Mouse (Mus musculus) thymus, adult 18-20 months (tissue): ENCODE measurements around the gene 1700037H04Rik.

Source experiments
- DNase-seq, 2 experiments: peaks; one replicate each; pipeline ENCODE4 v3.0.0; 2022; ENCODE audit warnings: mixed read lengths in 2 of 2

Gene 1700037H04Rik

GRCm38 (mm10) chr2:131159938-131160581 lies at the start of gene 1700037H04Rik:
Gene 1700037H04Rik (minus strand): TSS chr2:131160081.
- peak; percentile 91 to 95 for DNase-seq

- no peak for DNase-seq
Observed at GRCm38 (mm10) chr2:131209125-131209795, 49.4 kb upstream of the 1700037H04Rik start.

- no peak for DNase-seq
Observed at GRCm38 (mm10) chr2:131208356-131208755, 48.5 kb upstream of the 1700037H04Rik start.

- DNase-seq: no peak
Observed at GRCm38 (mm10) chr2:131206778-131207177, 46.9 kb upstream of the 1700037H04Rik start, which contains the start of gene Ap5s1. Gene Ap5s1 (plus strand): TSS chr2:131207078.

- DNase-seq: no peak
Observed at GRCm38 (mm10) chr2:131205521-131206182, 45.8 kb upstream of the 1700037H04Rik start.

DNA sequence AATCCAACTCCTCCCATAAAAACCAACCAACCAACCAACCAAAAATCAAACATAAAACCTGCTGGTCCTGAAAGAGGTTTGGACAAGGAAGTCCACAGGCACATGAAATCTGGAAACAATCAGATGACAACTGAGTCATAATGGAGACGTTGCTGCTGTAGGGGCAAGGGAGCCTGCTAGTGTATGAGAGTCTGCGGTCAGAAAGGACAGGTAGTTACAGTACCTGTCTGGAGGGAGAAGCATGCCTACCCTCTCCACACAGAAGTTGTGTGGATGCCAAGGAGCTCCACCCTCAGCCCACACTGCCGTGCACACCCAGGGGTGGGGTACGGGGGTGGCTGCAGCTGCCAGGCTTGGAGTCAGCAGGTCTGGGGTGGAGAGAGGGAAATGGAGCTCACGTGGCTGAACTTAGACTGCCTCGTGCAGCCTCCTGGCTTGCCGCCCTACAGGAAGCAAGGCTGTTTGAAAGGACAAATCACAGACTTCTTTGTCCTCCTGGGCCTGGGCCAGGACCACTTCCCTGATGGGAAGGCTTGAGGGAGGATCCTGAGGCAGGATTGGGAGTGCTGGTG lies 44.6 kb upstream of the 1700037H04Rik start:
- DNase-seq: peak; percentile 50 to 55

DNA sequence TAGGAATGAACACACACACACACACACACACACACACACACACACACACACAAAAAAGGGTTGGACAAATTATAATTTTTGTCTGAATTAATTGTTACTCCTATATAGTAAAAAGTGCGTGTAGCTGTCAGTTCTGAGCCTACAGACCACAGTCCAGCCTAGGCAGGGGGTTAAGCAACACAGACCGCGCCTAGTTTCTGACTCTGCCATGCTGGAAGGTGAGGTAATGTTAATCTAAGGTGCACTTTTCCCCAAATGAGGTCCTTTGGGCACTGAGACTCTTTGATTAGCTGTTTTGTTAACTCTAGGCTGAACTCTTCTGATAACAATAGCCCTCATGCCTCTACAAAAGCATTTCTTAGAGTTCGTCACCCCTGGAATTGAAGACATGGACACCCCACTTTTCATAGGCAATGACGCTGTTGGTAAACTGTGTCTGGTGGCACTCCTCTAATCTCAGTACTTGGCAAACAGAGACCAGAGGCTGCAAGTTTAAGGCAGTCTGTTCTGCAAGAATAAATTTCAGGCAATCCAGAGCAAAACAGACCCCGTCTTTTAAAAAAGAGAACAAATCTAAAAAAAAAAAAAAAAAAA lies 44.0 kb upstream of the 1700037H04Rik start:
- no peak for DNase-seq

GRCm38 (mm10) chr2:131201262-131201661 lies 41.4 kb upstream of the 1700037H04Rik start:
- no peak for DNase-seq

- DNase-seq: no peak
Observed at GRCm38 (mm10) chr2:131200710-131201109, 40.8 kb upstream of the 1700037H04Rik start.

- DNase-seq: no peak
Observed at GRCm38 (mm10) chr2:131196606-131197316, 36.9 kb upstream of the 1700037H04Rik start.

- DNase-seq: no peak
Observed at GRCm38 (mm10) chr2:131191005-131191390, 31.1 kb upstream of the 1700037H04Rik start.

- no peak for DNase-seq
Observed at GRCm38 (mm10) chr2:131190344-131191004, 30.6 kb upstream of the 1700037H04Rik start.

GRCm38 (mm10) chr2:131189521-131190309 lies 29.8 kb upstream of the 1700037H04Rik start:
- no peak for DNase-seq

DNA sequence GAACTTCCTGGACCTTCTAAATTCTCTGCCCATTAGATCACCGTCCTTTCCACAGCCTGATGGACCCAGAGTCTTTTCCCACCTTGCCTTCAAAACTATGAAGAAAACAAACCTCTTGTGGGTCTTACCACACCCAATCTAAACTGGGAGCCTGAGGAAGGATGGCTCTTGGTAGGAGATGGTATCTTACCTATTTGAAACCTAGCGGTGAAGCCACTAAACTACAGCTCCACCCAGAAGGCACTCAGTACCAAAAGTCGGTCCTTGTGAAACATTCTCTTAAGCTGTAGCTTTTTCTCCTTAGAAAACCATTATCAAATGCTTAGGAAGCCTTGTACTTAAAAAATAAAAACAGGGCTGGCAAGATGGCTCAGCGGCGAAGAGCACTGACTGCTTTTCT lies 28.4 kb upstream of the 1700037H04Rik start:
- DNase-seq: no peak

DNA sequence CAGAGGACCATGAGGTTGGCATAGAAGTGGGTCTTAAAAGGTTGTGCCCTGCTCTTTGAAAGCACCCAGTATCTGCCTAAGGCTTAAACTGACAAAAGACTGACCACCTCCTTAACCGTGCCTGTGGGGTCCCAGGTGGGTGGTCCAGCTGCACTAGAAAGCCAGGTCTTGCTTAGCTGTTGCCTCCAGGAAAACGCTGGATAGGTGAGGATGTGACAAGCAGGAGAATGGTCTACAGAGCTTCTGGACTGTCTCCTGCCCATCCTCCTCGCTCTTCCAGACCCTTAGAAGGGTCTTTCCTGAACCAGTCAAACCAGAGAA lies 27.7 kb upstream of the 1700037H04Rik start:
- DNase-seq: no peak

DNA sequence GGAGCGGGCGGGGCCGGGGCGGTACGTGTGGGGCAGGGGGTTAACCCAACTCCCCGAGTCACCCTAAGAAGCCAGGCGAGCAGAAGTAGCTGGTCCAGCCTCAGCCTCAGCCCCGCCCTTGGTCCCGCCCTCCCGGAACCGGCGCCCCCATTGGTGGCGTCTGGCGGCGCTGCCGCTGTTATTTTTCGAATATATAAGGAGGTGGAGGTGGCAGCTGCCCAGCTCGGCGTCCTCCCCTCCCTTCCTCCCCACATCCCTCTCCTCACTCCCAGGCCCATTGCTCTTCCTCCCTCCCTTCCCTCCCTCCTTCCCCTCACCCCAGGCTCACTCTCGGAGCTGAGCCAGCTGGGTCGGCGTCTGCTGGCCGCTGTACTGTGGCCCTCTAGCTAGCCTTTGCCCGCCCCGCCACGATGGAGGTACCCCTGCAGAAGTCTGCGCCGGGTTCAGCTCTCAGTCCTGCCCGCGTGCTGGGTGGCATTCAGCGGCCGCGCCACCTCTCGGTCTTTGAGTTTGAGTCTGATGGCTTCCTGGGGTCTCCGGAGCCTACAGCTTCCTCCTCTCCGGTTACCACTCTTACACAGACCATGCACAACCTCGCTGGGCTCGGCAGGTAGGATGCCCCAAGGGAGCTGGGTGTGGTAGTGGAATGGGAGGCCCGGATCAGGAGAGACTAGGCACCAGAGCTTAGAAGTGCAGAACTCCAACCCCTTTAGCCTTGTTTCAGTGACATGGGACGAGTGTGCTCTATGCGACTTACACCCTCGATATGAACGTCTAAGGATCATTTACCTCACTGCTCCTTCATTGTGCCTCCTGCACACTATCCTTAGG lies 27.1 kb upstream of the 1700037H04Rik start, which contains the start of the genes Cdc25b and Spef1:
Gene Cdc25b (plus strand): TSS at position 179 of the 831 bp plus-strand sequence.
Gene Spef1 (minus strand): TSS at position 512 of the 831 bp plus-strand sequence.
- peak; percentile 75 to 79 for DNase-seq

GRCm38 (mm10) chr2:131186343-131186742 lies 26.5 kb upstream of the 1700037H04Rik start:
- no peak for DNase-seq

DNA sequence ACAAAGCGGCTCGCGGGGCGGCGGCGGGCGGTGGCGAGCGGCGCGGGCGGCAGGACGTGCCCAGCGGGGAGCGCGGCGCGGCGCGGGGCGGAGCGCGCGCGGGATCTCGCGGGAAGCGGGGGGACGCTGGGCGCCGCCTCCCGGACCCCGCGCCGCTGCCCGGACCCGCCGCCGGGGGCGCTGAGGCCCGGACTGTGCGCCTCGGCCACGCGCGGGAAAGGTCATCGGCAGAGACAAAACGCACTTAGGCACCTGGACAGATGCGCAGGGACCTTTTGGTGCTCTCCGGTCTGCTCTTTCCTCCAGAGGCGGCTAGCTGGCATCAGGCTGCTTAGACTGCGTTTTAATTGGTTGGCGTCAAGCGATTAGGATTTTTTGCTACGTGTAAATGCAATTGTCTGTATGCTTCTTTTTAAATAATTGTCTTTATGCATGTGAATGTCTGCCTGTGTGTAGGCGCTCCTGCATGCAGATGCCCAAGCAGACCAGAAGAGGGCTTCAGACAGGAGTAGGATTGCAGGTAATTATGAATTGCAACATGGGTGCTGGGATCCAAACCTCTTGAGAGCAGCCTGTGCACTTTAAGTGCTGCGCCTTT lies 20.2 kb upstream of the 1700037H04Rik start, which contains the start of gene Cenpb:
Gene Cenpb (minus strand): TSS at position 78 of the 598 bp plus-strand sequence.
- peak; percentile 45 to 48 for DNase-seq

- DNase-seq: no peak
Observed at GRCm38 (mm10) chr2:131179246-131179886, 19.5 kb upstream of the 1700037H04Rik start.
